Mouse (Mus musculus) left cerebral cortex, adult 2 months (tissue): ENCODE data around the gene Atg9b. TPM values are rescaled to one million over a fixed set of nuclear protein-coding genes. Genes with fewer than 3 reads are reported as not detected.

ENCODE experiments used
- DNase-seq, 2 experiments: peaks; one replicate each; pipeline ENCODE4 v3.0.0; 2021 to 2022; ENCODE audit warnings: low spot score in 2 of 2, mixed read lengths in 1 of 2; ENCODE audit errors: extremely low spot score in 1 of 2
- H3K27ac ChIP-seq: fragments of 200-600 bp; 2 replicates; pipeline ENCODE4 v1.8.1; 2022
- H3K4me3 ChIP-seq: fragments of 200-600 bp; 2 replicates; pipeline ENCODE4 v1.8.1; 2022
- CTCF ChIP-seq: fragments of 200-600 bp; IDR thresholded peaks from 2 replicates; pipeline ENCODE4 v1.8.1; 2022; ENCODE audit warnings: antibody characterized with exemption, mild to moderate bottlenecking, moderate library complexity
- intact Hi-C: fragments of 180-260 bp; cut with DNase I; formaldehyde crosslinking; loops from one replicate; pipeline ENCODE4 v1.15.1; 2025
- total RNA-seq, 2 experiments: library from RNA; stranded (reverse); gene quantifications; 2 replicates each; pipeline ENCODE4 v1.2.3; 2021

The Atg9b gene
- total RNA-seq, 2 experiments from 2014 or later, result 4.0 to 4.2 TPM

- no peak for DNase-seq
- no peak overlapping the region for H3K27ac ChIP-seq
- no peak overlapping the region for H3K4me3 ChIP-seq
- TF ChIP-seq CTCF, result no peak
- intact Hi-C loops, result no loop called here
Observed at GRCm38 (mm10) chr5:24374216-24374615, 17.7 kb downstream of the Atg9b start.

GRCm38 (mm10) chr5:24373807-24374206 lies 18.1 kb downstream of the Atg9b start:
- no peak for TF ChIP-seq CTCF
- no peak for DNase-seq
- no peak overlapping the region for H3K4me3 ChIP-seq
- intact Hi-C loops, result no loop called here
- H3K27ac ChIP-seq, result no peak overlapping the region

- no peak for DNase-seq
- Histone ChIP-seq H3K27ac (no peak overlapping the region), H3K4me3 (no peak overlapping the region)
- TF ChIP-seq CTCF, result no peak
- intact Hi-C loops, result no loop called here
Observed at GRCm38 (mm10) chr5:24369767-24370166, 22.2 kb downstream of the Atg9b start.

DNA sequence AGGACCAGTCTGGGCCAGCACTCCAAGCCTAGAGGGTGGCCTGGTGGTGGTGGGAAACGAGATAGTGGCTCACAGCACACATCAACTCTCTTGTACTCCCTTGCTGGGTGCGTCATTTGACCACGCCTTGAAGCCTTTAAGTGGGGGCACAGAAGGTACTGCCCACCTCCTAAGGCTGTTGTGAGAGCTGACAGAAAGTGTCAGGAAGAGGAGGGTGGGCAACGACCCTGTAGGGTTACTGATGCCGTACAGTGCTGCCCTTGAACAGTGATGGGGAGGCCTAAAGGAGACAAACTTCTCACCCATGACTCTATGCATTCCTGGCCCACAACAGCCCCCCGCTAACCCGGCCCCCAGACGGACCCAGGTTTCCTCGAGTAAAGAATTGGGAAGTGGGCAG lies 25.5 kb downstream of the Atg9b start:
- TF ChIP-seq CTCF, result no peak
- DNase-seq, result no peak
- intact Hi-C loops, result no loop called here

GRCm38 (mm10) chr5:24365528-24365927 lies 26.4 kb downstream of the Atg9b start:
- H3K27ac ChIP-seq, result peak overlapping the region; percentile 58; the same call in 1 of the 2 replicates
- no peak for TF ChIP-seq CTCF
- H3K4me3 ChIP-seq, result peak overlapping the region; percentile 34; the same call in 1 of the 2 replicates
- no peak for DNase-seq
- intact Hi-C loops, result no loop called here

More for the DNA sequence above, 25.5 kb downstream of the Atg9b start:
- no peak overlapping the region for H3K4me3 ChIP-seq
- no peak overlapping the region for H3K27ac ChIP-seq

DNA sequence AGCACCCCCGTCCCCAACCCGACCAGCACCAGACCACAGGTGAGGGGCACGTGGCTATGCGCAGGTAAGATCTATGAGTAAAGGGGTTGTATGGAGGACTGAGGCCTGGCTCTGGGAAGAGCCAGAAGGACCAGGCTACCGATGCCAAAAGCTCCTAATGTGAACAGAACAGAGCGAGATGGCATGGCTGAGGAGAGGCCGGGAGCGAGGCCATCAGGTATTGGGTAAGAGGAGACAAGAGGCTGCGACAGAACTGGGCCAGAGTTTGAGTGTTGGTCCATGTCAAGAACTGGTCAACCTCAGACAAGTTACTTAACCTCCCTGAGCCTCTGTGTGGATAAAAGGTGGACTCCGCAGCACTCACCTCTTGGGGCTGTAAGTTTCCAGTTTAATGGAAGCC lies 27.0 kb downstream of the Atg9b start:
- intact Hi-C loops, result loop anchor here (5.0 kb wide), 1 partner anchor 198 kb away; no protein-coding TSS in a partner anchor
- TF ChIP-seq CTCF, result no peak
- DNase-seq, result no peak
- peak overlapping the region; percentile 58; the same call in 1 of the 2 replicates for H3K27ac ChIP-seq
- H3K4me3 ChIP-seq, result peak overlapping the region; percentile 34

DNA sequence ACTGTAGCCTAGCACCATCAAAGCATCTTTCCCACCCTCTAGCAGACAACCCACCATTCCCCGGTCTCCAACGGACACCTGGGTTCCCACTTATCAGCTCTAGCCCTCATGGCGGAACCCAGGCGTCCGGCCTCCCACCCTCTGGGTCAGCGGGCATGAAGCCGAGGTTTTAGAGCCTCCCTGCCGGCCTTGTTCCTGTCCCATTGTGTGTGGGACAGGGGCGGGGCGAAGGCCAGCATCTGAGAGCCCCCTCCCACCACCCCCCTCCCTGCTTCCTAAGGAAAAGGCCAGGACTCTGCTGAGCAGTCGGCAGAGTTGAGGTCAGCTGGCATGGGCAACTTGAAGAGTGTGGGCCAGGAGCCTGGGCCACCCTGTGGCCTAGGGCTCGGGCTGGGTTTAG lies 27.4 kb downstream of the Atg9b start, which contains the start of gene Nos3:
Nos3 (plus strand) TSS at position 303 of the 400 bp plus-strand sequence.
- intact Hi-C loops, result loop anchor here (5.0 kb wide), 1 partner anchor 197 kb away; no protein-coding TSS in a partner anchor

GRCm38 (mm10) chr5:24364061-24364460 lies 27.9 kb downstream of the Atg9b start:
- DNase-seq, result no peak
- no peak for TF ChIP-seq CTCF
- intact Hi-C loops, result loop anchor here (5.0 kb wide), 1 partner anchor 197 kb away; no protein-coding TSS in a partner anchor
- no peak overlapping the region for H3K4me3 ChIP-seq
- peak overlapping the region; percentile 24; the same call in 1 of the 2 replicates for H3K27ac ChIP-seq

More for the DNA sequence above, 27.4 kb downstream of the Atg9b start, which contains the start of gene Nos3:
- Histone ChIP-seq H3K27ac (peak within 1 kb of the TSS; percentile 58; the same call in 1 of the 2 replicates), H3K4me3 (peak within 1 kb of the TSS; percentile 34)
- no peak for DNase-seq
- TF ChIP-seq CTCF, result no peak

DNA sequence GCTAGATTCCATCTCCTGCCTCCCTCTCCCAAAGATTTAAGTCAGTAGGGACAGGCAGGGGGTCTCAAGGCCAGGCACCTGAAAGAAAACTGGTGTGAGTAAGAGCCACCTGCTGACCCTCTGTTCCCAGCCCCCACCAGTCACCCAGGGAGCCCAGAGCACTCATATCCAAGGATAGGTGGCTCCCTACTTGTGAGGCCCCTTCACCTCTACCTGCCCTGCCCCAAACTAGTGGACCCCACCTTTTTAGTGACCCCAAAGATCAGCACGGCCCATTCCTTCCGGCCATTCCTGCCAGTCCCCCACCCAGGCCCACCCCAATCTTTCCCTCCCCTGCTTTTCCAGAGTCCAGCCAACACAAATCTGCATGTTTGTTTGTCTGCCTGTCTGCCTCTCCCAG lies 28.5 kb downstream of the Atg9b start:
- H3K4me3 ChIP-seq, result no peak overlapping the region
- intact Hi-C loops, result loop anchor here (5.0 kb wide), 1 partner anchor 196 kb away; no protein-coding TSS in a partner anchor
- H3K27ac ChIP-seq, result no peak overlapping the region
- no peak for TF ChIP-seq CTCF
- no peak for DNase-seq

- intact Hi-C loops, result loop anchor here (1.0 to 5.0 kb wide), 2 partner anchors 95 to 194 kb away; no protein-coding TSS in a partner anchor
- Histone ChIP-seq H3K4me3 (no peak overlapping the region), H3K27ac (no peak overlapping the region)
- peak; percentile 78 to 87 for DNase-seq
- peak; percentile 98 for TF ChIP-seq CTCF
Observed at GRCm38 (mm10) chr5:24360792-24361454, 31.0 kb downstream of the Atg9b start.

- peak; percentile 26 for TF ChIP-seq CTCF
- no peak for DNase-seq
- no peak overlapping the region for H3K4me3 ChIP-seq
- no peak overlapping the region for H3K27ac ChIP-seq
- intact Hi-C loops, result no loop called here
Observed at GRCm38 (mm10) chr5:24357461-24357860, 34.5 kb downstream of the Atg9b start.

GRCm38 (mm10) chr5:24356764-24357163 lies 35.2 kb downstream of the Atg9b start:
- intact Hi-C loops, result no loop called here
- TF ChIP-seq CTCF, result no peak
- Histone ChIP-seq H3K4me3 (no peak overlapping the region), H3K27ac (no peak overlapping the region)
- peak in 1 of 2 experiments; percentile 23 for DNase-seq
